Mouse (Mus musculus) E14TG2a.4 (cell line): ENCODE measurements around the gene Dpy30.

Experiments used
- CTCF ChIP-seq: conservative IDR thresholded peaks from 2 replicates; pipeline ENCODE4 v1.5.1; 2014; ENCODE audit warnings: low read length
- NANOG ChIP-seq: IDR thresholded peaks from 2 replicates; pipeline ENCODE4 v1.6.1; 2014; ENCODE audit warnings: borderline replicate concordance, low read length, mixed read lengths

- TF ChIP-seq CTCF (no peak), NANOG (no peak)
These were observed 14.6 kb upstream of the Dpy30 start for GRCm38 (mm10) chr17:74338225-74338931.
